ENCODE assay signal across 8 mouse cellular contexts in genomic region chr17:28256651-28257328, GRCm38 (mm10). TPM values are rescaled to one million over a fixed set of nuclear protein-coding genes. Genes with fewer than 3 reads are reported as not detected.
DNase-seq lines count a peak whose midpoint lies in the region; ATAC-seq and TF ChIP-seq lines count a peak whose summit lies in the region.

No protein-coding gene starts in this region.

- 0 out of 2 replicates have a peak, but pooled peaks cover 3% of the 10 kb centered on the region for H3K36me3 ChIP-seq in ES-E14 (ENCODE audit: control insufficient read depth, insufficient read depth, low read length, poor library complexity, severe bottlenecking)
- no peaks in the 10 kb centered on the region for H3K36me3 ChIP-seq in hindbrain, embryonic 16.5 days (ENCODE audit: control insufficient read depth, insufficient read depth, low read length)
- H3K36me3 ChIP-seq in liver, embryonic 12.5 days: peaks cover 22% of the 10 kb centered on the region
- no peaks in the 10 kb centered on the region for H3K36me3 ChIP-seq in neural tube, embryonic 14.5 days (ENCODE audit: control insufficient read depth, insufficient read depth, low read length)
- H3K36me3 ChIP-seq in forebrain, embryonic 13.5 days (ENCODE audit: poor library complexity, severe bottlenecking): no peaks in the 10 kb centered on the region

- in situ Hi-C loops in ES-E14 (cut with MboI; ENCODE audit: low sequenced_read_pairs in 2 of 2, unreplicated experiment in 2 of 2): no loop called here

- ATAC-seq in hindbrain, embryonic 16.5 days: no peak
- ATAC-seq in liver, embryonic 12.5 days: no peak
- ATAC-seq in neural tube, embryonic 14.5 days (ENCODE audit: low read depth): no peak
- no peak for ATAC-seq in forebrain, embryonic 13.5 days

- no peaks in the 10 kb centered on the region for H3K27me3 ChIP-seq in hindbrain, embryonic 16.5 days (replicated peaks; ENCODE audit: control insufficient read depth, insufficient read depth, low read length)
- H3K27me3 ChIP-seq in liver, embryonic 12.5 days (replicated peaks): no peaks in the 10 kb centered on the region
- H3K27me3 ChIP-seq in neural tube, embryonic 14.5 days (ENCODE audit: control insufficient read depth, insufficient read depth, low read length): no peaks in the 10 kb centered on the region
- H3K27me3 ChIP-seq in forebrain, embryonic 13.5 days: no peaks in the 10 kb centered on the region

- no peak overlapping the region for H3K4me3 ChIP-seq in ES-E14 (ENCODE audit: insufficient read depth in 1 of 2, low read depth in 1 of 2, low read length in 2 of 2, poor library complexity in 1 of 2, severe bottlenecking in 1 of 2)
- no peak overlapping the region for H3K4me3 ChIP-seq in hindbrain, embryonic 16.5 days (ENCODE audit: low read length)
- H3K4me3 ChIP-seq in liver, embryonic 12.5 days: no peak overlapping the region
- H3K4me3 ChIP-seq in neural tube, embryonic 14.5 days (ENCODE audit: low read depth, low read length): no peak overlapping the region
- no peak overlapping the region for H3K4me3 ChIP-seq in forebrain, embryonic 13.5 days

- WGBS in hindbrain, embryonic 16.5 days: 76% methylated on average over 12 of the region's 13 CpGs
- WGBS in liver, embryonic 12.5 days (ENCODE audit: insufficient replicate concordance): 33% methylated on average over 13 of the region's 13 CpGs
- 74% methylated on average over 13 of the region's 13 CpGs for whole genome bisulfite sequencing in neural tube, embryonic 14.5 days
- 78% methylated on average over 13 of the region's 13 CpGs for WGBS in forebrain, embryonic 13.5 days

- H3K9me3 ChIP-seq in ES-E14 (ENCODE audit: control insufficient read depth, insufficient read depth, low read depth, low read length): no peaks in the 10 kb centered on the region
- no peaks in the 10 kb centered on the region for H3K9me3 ChIP-seq in hindbrain, embryonic 16.5 days (ENCODE audit: control insufficient read depth, low read length)
- H3K9me3 ChIP-seq in liver, embryonic 12.5 days (replicated peaks): no peaks in the 10 kb centered on the region
- H3K9me3 ChIP-seq in neural tube, embryonic 14.5 days (ENCODE audit: control insufficient read depth, low read length): no peaks in the 10 kb centered on the region
- H3K9me3 ChIP-seq in forebrain, embryonic 13.5 days (replicated peaks): no peaks in the 10 kb centered on the region

- no peak overlapping the region; the same call in 1 of the 2 replicates for H3K9ac ChIP-seq in ES-E14 (ENCODE audit: insufficient read depth, low read depth, low read length, poor library complexity, severe bottlenecking)
- H3K9ac ChIP-seq in hindbrain, embryonic 16.5 days (ENCODE audit: low read depth, low read length): no peak overlapping the region
- 0 out of 2 replicates have a peak overlapping the region, but pooled peaks have one; percentile 1 for H3K9ac ChIP-seq in liver, embryonic 12.5 days
- H3K9ac ChIP-seq in neural tube, embryonic 14.5 days (replicated peaks; ENCODE audit: low read depth, low read length): no peak overlapping the region
- no peak overlapping the region for H3K9ac ChIP-seq in forebrain, embryonic 13.5 days

- peak; percentile 98 for DNase-seq in 3T3-L1 (ENCODE audit: low read depth, low spot score)
- DNase-seq in ES-E14 (ENCODE audit: low read depth, low spot score): no peak
- peak; percentile 82 for DNase-seq in gastrocnemius, adult 18-20 months (ENCODE audit: low spot score)
- DNase-seq in ovary, postnatal 36 days (ENCODE audit: low spot score): no peak

- H3K27ac ChIP-seq in ES-E14 (ENCODE audit: insufficient read depth, low read depth, low read length, poor library complexity, severe bottlenecking): 0 out of 2 replicates have a peak overlapping the region, but pooled peaks have one; percentile 2
- peak overlapping the region; percentile 46 for H3K27ac ChIP-seq in hindbrain, embryonic 16.5 days (ENCODE audit: low read depth, low read length)
- peak overlapping the region; percentile 61 for H3K27ac ChIP-seq in liver, embryonic 12.5 days
- peak overlapping the region; percentile 55; the same call in 1 of the 2 replicates for H3K27ac ChIP-seq in neural tube, embryonic 14.5 days (ENCODE audit: low read depth, low read length)
- H3K27ac ChIP-seq in forebrain, embryonic 13.5 days: no peak overlapping the region

- peaks cover 5 to 41% of the 10 kb centered on the region in 2 experiments; a peak in 3 of 4 replicates for H3K4me1 ChIP-seq in ES-E14 (ENCODE audit: control insufficient read depth in 2 of 2, insufficient read depth in 2 of 2, low read length in 2 of 2, poor library complexity in 1 of 2)
- H3K4me1 ChIP-seq in hindbrain, embryonic 16.5 days (ENCODE audit: control insufficient read depth, insufficient read depth, low read depth, low read length): peaks cover 10% of the 10 kb centered on the region
- H3K4me1 ChIP-seq in liver, embryonic 12.5 days: peaks cover 86% of the 10 kb centered on the region
- H3K4me1 ChIP-seq in neural tube, embryonic 14.5 days (ENCODE audit: control insufficient read depth, insufficient read depth, low read length): peaks cover 14% of the 10 kb centered on the region
- peaks cover 30% of the 10 kb centered on the region for H3K4me1 ChIP-seq in forebrain, embryonic 13.5 days

- no peak overlapping the region for H3K4me2 ChIP-seq in hindbrain, embryonic 16.5 days (ENCODE audit: low read length)
- H3K4me2 ChIP-seq in liver, embryonic 12.5 days: peak overlapping the region; percentile 27
- H3K4me2 ChIP-seq in neural tube, embryonic 14.5 days (ENCODE audit: low read depth, low read length): no peak overlapping the region
- no peak overlapping the region for H3K4me2 ChIP-seq in forebrain, embryonic 13.5 days

TF ChIP-seq in ES-E14, 5 proteins besides CTCF, POLR2A, EP300 and RAD21:
- no peak for TF ChIP-seq CHD2 (IDR thresholded peaks at IDR 0.05; ENCODE audit: low read depth, low read length)
- no peak for TF ChIP-seq HCFC1 (IDR thresholded peaks at IDR 0.05; ENCODE audit: borderline replicate concordance, insufficient read depth, low read length)
- TF ChIP-seq MAFK (IDR thresholded peaks at IDR 0.05; ENCODE audit: insufficient read depth, low read depth, low read length): no peak
- TF ChIP-seq ZNF384 (IDR thresholded peaks at IDR 0.05; ENCODE audit: low read depth, low read length): no peak
- no peak for TF ChIP-seq ZC3H11A (IDR thresholded peaks at IDR 0.05; ENCODE audit: borderline replicate concordance, low read depth, low read length)

RNA-seq across cellular contexts. Expression of gene Ppard, which starts 24.3 kb away (rescaled TPM):
- total RNA-seq in ES-E14 (2012; rRNA removed): 6.7 and 10.7 TPM in 2 replicates
- total RNA-seq in gastrocnemius, adult 18-20 months (2021): 10 to 100 TPM; 26.3 to 27.2 TPM
- polyA plus RNA-seq in hindbrain, embryonic 16.5 days (2015; fragmentation: Nextera tagmentation; extraction: Ambion mirVana): 1.1 TPM in 2 replicates
- polyA plus RNA-seq in liver, embryonic 12.5 days (2016; fragmentation: Nextera tagmentation; extraction: Ambion mirVana): 2.0 and 2.1 TPM in 2 replicates
- polyA plus RNA-seq in neural tube, embryonic 14.5 days (2014; fragmentation: Nextera tagmentation; extraction: Ambion mirVana): 1.3 and 2.0 TPM in 2 replicates
- 1.4 and 1.8 TPM in 2 replicates for polyA plus RNA-seq in forebrain, embryonic 13.5 days (2015; fragmentation: Nextera tagmentation; extraction: Ambion mirVana)

RNA-seq across cellular contexts. Expression of gene Def6, which starts 49.2 kb away (rescaled TPM):
- total RNA-seq in ES-E14 (2012; rRNA removed): 17.6 and 20.8 TPM in 2 replicates
- 1 to 10 TPM; 1.1 to 1.9 TPM for total RNA-seq in gastrocnemius, adult 18-20 months (2021)
- polyA plus RNA-seq in hindbrain, embryonic 16.5 days (2015; fragmentation: Nextera tagmentation; extraction: Ambion mirVana): 5.8 and 7.0 TPM in 2 replicates
- 21.6 and 25.2 TPM in 2 replicates for polyA plus RNA-seq in liver, embryonic 12.5 days (2016; fragmentation: Nextera tagmentation; extraction: Ambion mirVana)
- 4.0 and 5.0 TPM in 2 replicates for polyA plus RNA-seq in neural tube, embryonic 14.5 days (2014; fragmentation: Nextera tagmentation; extraction: Ambion mirVana)
- polyA plus RNA-seq in forebrain, embryonic 13.5 days (2015; fragmentation: Nextera tagmentation; extraction: Ambion mirVana): 3.3 and 3.6 TPM in 2 replicates

RNA-seq across cellular contexts. Expression of gene Fance, which starts 56.5 kb away (rescaled TPM):
- total RNA-seq in ES-E14 (2012; rRNA removed): 25.9 and 39.8 TPM in 2 replicates
- total RNA-seq in gastrocnemius, adult 18-20 months (2021): 10 to 100 TPM; 10.3 to 11.2 TPM
- polyA plus RNA-seq in hindbrain, embryonic 16.5 days (2015; fragmentation: Nextera tagmentation; extraction: Ambion mirVana): 25.0 and 25.7 TPM in 2 replicates
- polyA plus RNA-seq in liver, embryonic 12.5 days (2016; fragmentation: Nextera tagmentation; extraction: Ambion mirVana): 18.8 and 22.1 TPM in 2 replicates
- 22.7 and 23.5 TPM in 2 replicates for polyA plus RNA-seq in neural tube, embryonic 14.5 days (2014; fragmentation: Nextera tagmentation; extraction: Ambion mirVana)
- polyA plus RNA-seq in forebrain, embryonic 13.5 days (2015; fragmentation: Nextera tagmentation; extraction: Ambion mirVana): 22.6 and 24.6 TPM in 2 replicates

Comparison
In these comparisons a context has a peak if more than half of its experiments do, and no peak if none do; other contexts are left out.
1. DNase-seq: peak in 3T3-L1 (single experiment) and gastrocnemius, adult 18-20 months (single experiment); none in ES-E14 (single experiment) and ovary, postnatal 36 days (single experiment).